21 mouse cellular contexts compared by ENCODE assay signal in the genomic region with DNA sequence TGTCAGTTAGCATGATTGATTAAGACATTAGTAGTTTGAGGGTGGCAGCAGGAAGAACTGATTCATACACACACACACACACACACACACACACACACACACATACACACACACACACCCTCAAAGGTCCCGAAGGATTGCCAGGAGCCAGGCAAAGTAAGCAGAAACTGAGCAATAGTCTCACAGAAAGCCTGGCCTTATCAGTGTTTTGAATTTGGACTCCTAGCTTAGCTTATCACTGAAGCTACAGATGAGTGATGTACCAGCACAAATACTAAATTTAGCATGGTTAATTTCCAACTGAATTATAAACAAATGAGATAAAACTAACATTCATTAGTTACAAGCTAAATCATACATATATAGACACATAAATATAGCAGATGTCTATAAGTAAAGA.
DNase-seq lines count a peak whose midpoint lies in the region; ATAC-seq and TF ChIP-seq lines count a peak whose summit lies in the region.
"Had no signal": no experiment of that assay in that cellular context is flagged by ENCODE, and none has a peak within 500 bp of the region (broad histone marks: within the 10 kb centered on the region; RNA-seq: fewer than 3 reads in every experiment).

No protein-coding gene starts in this region.

- no peaks in the 10 kb centered on the region for H3K9me3 ChIP-seq in heart, embryonic 12.5 days (replicated peaks)
- H3K9me3 ChIP-seq in liver, embryonic 14.5 days (ENCODE audit: control insufficient read depth, low read length): no peaks in the 10 kb centered on the region
- H3K9me3 ChIP-seq in stomach, postnatal 0 days (ENCODE audit: control insufficient read depth, low read length): no peaks in the 10 kb centered on the region
- no peaks in the 10 kb centered on the region for H3K9me3 ChIP-seq in hindbrain, embryonic 11.5 days (ENCODE audit: control insufficient read depth, low read length)
- H3K9me3 ChIP-seq: embryonic facial prominence, embryonic 10.5 days; forebrain, embryonic 13.5 days; heart, embryonic 15.5 days; megakaryocyte, embryonic 14.5 days had no signal

- peaks cover 21% of the 10 kb centered on the region for H3K4me1 ChIP-seq in heart, embryonic 12.5 days (replicated peaks)
- H3K4me1 ChIP-seq in liver, embryonic 14.5 days (replicated peaks; ENCODE audit: control insufficient read depth in 2 of 2, insufficient read depth in 2 of 2, low read length in 1 of 2): peaks cover 38 to 41% of the 10 kb centered on the region in 2 experiments
- H3K4me1 ChIP-seq in stomach, postnatal 0 days (replicated peaks; ENCODE audit: control insufficient read depth, insufficient read depth): no peaks in the 10 kb centered on the region
- H3K4me1 ChIP-seq in hindbrain, embryonic 11.5 days (replicated peaks; ENCODE audit: control insufficient read depth, insufficient read depth, low read length): no peaks in the 10 kb centered on the region
- H3K4me1 ChIP-seq: megakaryocyte, embryonic 14.5 days had no signal

- H3K27ac ChIP-seq in heart, embryonic 12.5 days (ENCODE audit: poor library complexity, severe bottlenecking): no peak overlapping the region
- peak overlapping the region; percentile 72 for H3K27ac ChIP-seq in liver, embryonic 14.5 days
- H3K27ac ChIP-seq in stomach, postnatal 0 days (replicated peaks): no peak overlapping the region
- no peak overlapping the region for H3K27ac ChIP-seq in hindbrain, embryonic 11.5 days (ENCODE audit: low read depth, low read length)
- H3K27ac ChIP-seq: embryonic facial prominence, embryonic 10.5 days; forebrain, embryonic 13.5 days; heart, embryonic 15.5 days; hindbrain, postnatal 0 days; left cerebral cortex, adult 2 months had no signal

- no peak overlapping the region for H3K9ac ChIP-seq in heart, embryonic 12.5 days
- H3K9ac ChIP-seq in liver, embryonic 14.5 days (replicated peaks): no peak overlapping the region
- no peak overlapping the region for H3K9ac ChIP-seq in stomach, postnatal 0 days (ENCODE audit: low read length)
- H3K9ac ChIP-seq in hindbrain, embryonic 11.5 days (ENCODE audit: low read depth, low read length): no peak overlapping the region
- H3K9ac ChIP-seq: forebrain, embryonic 13.5 days; heart, embryonic 15.5 days had no signal

- 6% methylated on average over 1 of the region's 1 CpGs for WGBS in heart, embryonic 12.5 days
- WGBS in liver, embryonic 14.5 days (ENCODE audit: insufficient replicate concordance): 5% methylated on average over 1 of the region's 1 CpGs
- 25% methylated on average over 1 of the region's 1 CpGs for WGBS in stomach, postnatal 0 days
- whole genome bisulfite sequencing in hindbrain, embryonic 11.5 days: 95% methylated on average over 1 of the region's 1 CpGs

- no peak for DNase-seq in heart, adult 9 months (ENCODE audit: low spot score in 2 of 2)
- peak; percentile 15 for DNase-seq in c-Kit-positive CD71-positive TER-119-positive erythroid progenitor cells, embryonic 14.5 days (ENCODE audit: low spot score)
- peak in 2 of 3 experiments; percentile 13 to 61 for DNase-seq in liver, embryonic 14.5 days (ENCODE audit: low read depth in 3 of 3, low spot score in 3 of 3)
- DNase-seq in stomach, postnatal 0 days (ENCODE audit: low spot score): peak; percentile 26
- no peak for DNase-seq in hindbrain, embryonic 11.5 days (ENCODE audit: low spot score)
- no peak for DNase-seq in left cerebral cortex, adult 18-20 months (ENCODE audit: low spot score in 2 of 2)
- DNase-seq: cerebellum, adult 2 months; cerebellum, postnatal 36 days; gastrocnemius, postnatal 10 days; heart, adult 18-20 months; kidney, adult 2 months; kidney, postnatal 10 days; lung, adult 2 months had no signal

- no peak overlapping the region for H3K4me3 ChIP-seq in heart, embryonic 12.5 days
- H3K4me3 ChIP-seq in liver, embryonic 14.5 days (ENCODE audit: insufficient read depth in 1 of 2, low read depth in 2 of 2, low read length in 2 of 2): no peak overlapping the region
- H3K4me3 ChIP-seq in stomach, postnatal 0 days (ENCODE audit: low read depth, low read length): no peak overlapping the region
- H3K4me3 ChIP-seq in hindbrain, embryonic 11.5 days (ENCODE audit: low read depth, low read length): no peak overlapping the region
- H3K4me3 ChIP-seq: embryonic facial prominence, embryonic 10.5 days; forebrain, embryonic 13.5 days; heart, embryonic 15.5 days; left cerebral cortex, adult 2 months; megakaryocyte, embryonic 14.5 days had no signal

- TF ChIP-seq EP300 in liver, embryonic 14.5 days (IDR thresholded peaks at IDR 0.05; ENCODE audit: low read depth): peak; percentile 79
- TF ChIP-seq EP300 in stomach, postnatal 0 days (optimal IDR thresholded peaks at IDR 0.05): no peak

- ATAC-seq in heart, embryonic 12.5 days (ENCODE audit: insufficient number of reproducible peaks, low FRiP score): 0 out of 2 replicates have a peak, but pooled peaks have one; percentile 33
- peak; percentile 65 for ATAC-seq in liver, embryonic 14.5 days (ENCODE audit: insufficient read depth)
- ATAC-seq in stomach, postnatal 0 days (ENCODE audit: low FRiP score, low TSS enrichment): no peak; the same call in 1 of the 2 replicates
- no peak for ATAC-seq in hindbrain, embryonic 11.5 days (ENCODE audit: low FRiP score)
- ATAC-seq: forebrain, embryonic 13.5 days; hindbrain, postnatal 0 days; midbrain, embryonic 16.5 days had no signal

- H3K27me3 ChIP-seq in heart, embryonic 12.5 days (replicated peaks): no peaks in the 10 kb centered on the region
- H3K27me3 ChIP-seq in liver, embryonic 14.5 days (ENCODE audit: control insufficient read depth, insufficient read depth, low read length): no peaks in the 10 kb centered on the region
- no peaks in the 10 kb centered on the region for H3K27me3 ChIP-seq in stomach, postnatal 0 days (ENCODE audit: control insufficient read depth, insufficient read depth, low read length)
- H3K27me3 ChIP-seq in hindbrain, embryonic 11.5 days (ENCODE audit: control insufficient read depth, insufficient read depth, low read length): no peaks in the 10 kb centered on the region
- H3K27me3 ChIP-seq: forebrain, embryonic 13.5 days; heart, embryonic 15.5 days; megakaryocyte, embryonic 14.5 days had no signal

- no peak for TF ChIP-seq CTCF in liver, embryonic 14.5 days (IDR thresholded peaks at IDR 0.05; ENCODE audit: low read depth)
- no peak for TF ChIP-seq CTCF in stomach, postnatal 0 days (IDR thresholded peaks at IDR 0.05; ENCODE audit: low read depth)

- 0 out of 2 replicates have a peak, but pooled peaks cover 6% of the 10 kb centered on the region for H3K36me3 ChIP-seq in heart, embryonic 12.5 days
- no peaks in the 10 kb centered on the region for H3K36me3 ChIP-seq in liver, embryonic 14.5 days (replicated peaks; ENCODE audit: control insufficient read depth, insufficient read depth, low read depth)
- no peaks in the 10 kb centered on the region for H3K36me3 ChIP-seq in stomach, postnatal 0 days (ENCODE audit: control insufficient read depth, insufficient read depth, low read length)
- no peaks in the 10 kb centered on the region for H3K36me3 ChIP-seq in hindbrain, embryonic 11.5 days (ENCODE audit: control insufficient read depth, insufficient read depth, low read length)
- H3K36me3 ChIP-seq: embryonic facial prominence, embryonic 10.5 days; heart, embryonic 15.5 days had no signal

- H3K4me2 ChIP-seq in heart, embryonic 12.5 days: no peak overlapping the region
- peak overlapping the region; percentile 7 for H3K4me2 ChIP-seq in liver, embryonic 14.5 days (ENCODE audit: low read depth)
- H3K4me2 ChIP-seq in stomach, postnatal 0 days (replicated peaks; ENCODE audit: low read depth): no peak overlapping the region
- H3K4me2 ChIP-seq in hindbrain, embryonic 11.5 days (replicated peaks; ENCODE audit: low read depth, low read length): no peak overlapping the region
- H3K4me2 ChIP-seq: forebrain, embryonic 13.5 days; heart, embryonic 15.5 days had no signal

Comparison
In these comparisons a context has a peak if more than half of its experiments do, and no peak if none do; other contexts are left out.
1. ATAC-seq: peak in heart, embryonic 12.5 days (single experiment) and liver, embryonic 14.5 days (single experiment); none in stomach, postnatal 0 days (single experiment) and hindbrain, embryonic 11.5 days (single experiment).
2. DNase-seq: peak in c-Kit-positive CD71-positive TER-119-positive erythroid progenitor cells, embryonic 14.5 days (single experiment), liver, embryonic 14.5 days (2 of 3) and stomach, postnatal 0 days (single experiment); none in heart, adult 9 months (0 of 2), hindbrain, embryonic 11.5 days (single experiment) and left cerebral cortex, adult 18-20 months (0 of 2).